Mouse (Mus musculus) E14TG2a.4 (cell line): ENCODE data around the gene Cd72.

Experiments used
- H3K27me3 ChIP-seq: 2 replicates; pipeline ENCODE4 v1.6.1; 2014; ENCODE audit warnings: low read length, control low read depth; ENCODE audit not compliant: insufficient read depth
- H3K36me3 ChIP-seq: 2 replicates; pipeline ENCODE4 v1.6.1; 2014; ENCODE audit warnings: low read length, control low read depth; ENCODE audit not compliant: insufficient read depth
- H3K4me1 ChIP-seq: replicated peaks from 2 replicates; pipeline ENCODE4 v1.6.1; 2014; ENCODE audit warnings: low read depth, low read length, control low read depth
- H3K4me3 ChIP-seq: replicated peaks from 2 replicates; pipeline ENCODE4 v1.5.1; 2014; ENCODE audit warnings: mild to moderate bottlenecking, low read length
- H3K9me3 ChIP-seq: 2 replicates; pipeline ENCODE4 v1.6.1; 2014; ENCODE audit warnings: low read length, control low read depth
- CTCF ChIP-seq: conservative IDR thresholded peaks from 2 replicates; pipeline ENCODE4 v1.5.1; 2014; ENCODE audit warnings: low read length
- NANOG ChIP-seq: IDR thresholded peaks from 2 replicates; pipeline ENCODE4 v1.6.1; 2014; ENCODE audit warnings: borderline replicate concordance, low read length, mixed read lengths
- POU5F1 ChIP-seq: IDR thresholded peaks from 2 replicates; pipeline ENCODE4 v1.6.1; 2014; ENCODE audit warnings: low read length, borderline replicate concordance

The Cd72 gene

GRCm38 (mm10) chr4:43482591-43482990, 28.2 kb upstream of the Cd72 start:
- H3K4me3 ChIP-seq = no peak overlapping the region
- TF ChIP-seq NANOG (no peak), CTCF (no peak), POU5F1 (no peak)
- 0 out of 2 replicates have a peak, but pooled peaks cover 3% of the 10 kb centered on the region for H3K27me3 ChIP-seq
- H3K4me1 ChIP-seq = peaks cover 20% of the 10 kb centered on the region
- no peaks in the 10 kb centered on the region for H3K36me3 ChIP-seq
- no peaks in the 10 kb centered on the region for H3K9me3 ChIP-seq

GRCm38 (mm10) chr4:43481894-43482456, 27.5 kb upstream of the Cd72 start:
- TF ChIP-seq POU5F1 = no peak
- TF ChIP-seq CTCF = no peak
- no peak for TF ChIP-seq NANOG
- H3K4me3 ChIP-seq = no peak overlapping the region
- H3K36me3 ChIP-seq = no peaks in the 10 kb centered on the region
- H3K9me3 ChIP-seq = no peaks in the 10 kb centered on the region
- 0 out of 2 replicates have a peak, but pooled peaks cover 3% of the 10 kb centered on the region for H3K27me3 ChIP-seq
- peaks cover 20% of the 10 kb centered on the region for H3K4me1 ChIP-seq

GRCm38 (mm10) chr4:43480985-43481384, 26.6 kb upstream of the Cd72 start:
- Histone ChIP-seq H3K9me3 (no peaks in the 10 kb centered on the region), H3K27me3 (0 out of 2 replicates have a peak, but pooled peaks cover 3% of the 10 kb centered on the region), H3K4me1 (peaks cover 20% of the 10 kb centered on the region), H3K4me3 (no peak overlapping the region), H3K36me3 (no peaks in the 10 kb centered on the region)
- TF ChIP-seq POU5F1 (no peak), NANOG (no peak), CTCF (no peak)

- Histone ChIP-seq H3K4me3 (peak overlapping the region; percentile 74), H3K27me3 (peaks cover 5% of the 10 kb centered on the region; the same call in 1 of the 2 replicates), H3K9me3 (no peaks in the 10 kb centered on the region), H3K4me1 (peaks cover 20% of the 10 kb centered on the region), H3K36me3 (no peaks in the 10 kb centered on the region)
- TF ChIP-seq CTCF (peak; percentile 73), POU5F1 (no peak), NANOG (no peak)
Measured at GRCm38 (mm10) chr4:43478906-43479832, 24.7 kb upstream of the Cd72 start.

- peak overlapping the region; percentile 74 for H3K4me3 ChIP-seq
- H3K36me3 ChIP-seq = no peaks in the 10 kb centered on the region
- peaks cover 7% of the 10 kb centered on the region; the same call in 1 of the 2 replicates for H3K27me3 ChIP-seq
- no peaks in the 10 kb centered on the region for H3K9me3 ChIP-seq
- peaks cover 17% of the 10 kb centered on the region for H3K4me1 ChIP-seq
- TF ChIP-seq CTCF = no peak
- TF ChIP-seq POU5F1 = no peak
- no peak for TF ChIP-seq NANOG
Measured at GRCm38 (mm10) chr4:43478534-43478858, 24.1 kb upstream of the Cd72 start.

GRCm38 (mm10) chr4:43477857-43478533, 23.6 kb upstream of the Cd72 start:
- Histone ChIP-seq H3K4me3 (peak overlapping the region; percentile 74), H3K27me3 (peaks cover 7% of the 10 kb centered on the region; the same call in 1 of the 2 replicates), H3K4me1 (peaks cover 13% of the 10 kb centered on the region), H3K36me3 (no peaks in the 10 kb centered on the region), H3K9me3 (no peaks in the 10 kb centered on the region)
- TF ChIP-seq NANOG = no peak
- TF ChIP-seq CTCF = peak; percentile 28; the same call in 1 of the 2 replicates
- TF ChIP-seq POU5F1 = no peak

- TF ChIP-seq NANOG = no peak
- no peak for TF ChIP-seq POU5F1
- no peak for TF ChIP-seq CTCF
Measured at GRCm38 (mm10) chr4:43476604-43477003, 22.2 kb upstream of the Cd72 start.

GRCm38 (mm10) chr4:43473636-43474035, 19.2 kb upstream of the Cd72 start:
- Histone ChIP-seq H3K4me1 (peaks cover 4% of the 10 kb centered on the region), H3K27me3 (peaks cover 7% of the 10 kb centered on the region)

More at GRCm38 (mm10) chr4:43476604-43477003, 22.2 kb upstream of the Cd72 start:
- no peaks in the 10 kb centered on the region for H3K36me3 ChIP-seq
- no peak overlapping the region for H3K4me3 ChIP-seq
- H3K9me3 ChIP-seq = no peaks in the 10 kb centered on the region
- H3K4me1 ChIP-seq = peaks cover 13% of the 10 kb centered on the region
- peaks cover 7% of the 10 kb centered on the region; the same call in 1 of the 2 replicates for H3K27me3 ChIP-seq

More at GRCm38 (mm10) chr4:43473636-43474035, 19.2 kb upstream of the Cd72 start:
- Histone ChIP-seq H3K4me3 (no peak overlapping the region), H3K36me3 (no peaks in the 10 kb centered on the region), H3K9me3 (no peaks in the 10 kb centered on the region)
- TF ChIP-seq NANOG (no peak), CTCF (no peak), POU5F1 (no peak)
